ENCODE assay signal across 12 mouse cellular contexts in genomic region chr6:52852404-52853107, GRCm38 (mm10).
A peak's percentile ranks its signal among the peaks of the same experiment; 100 is the strongest.
DNase-seq lines count a peak whose midpoint lies in the region; ATAC-seq and TF ChIP-seq lines count a peak whose summit lies in the region.
"Had no signal": no experiment of that assay in that cellular context is flagged by ENCODE, and none has a peak within 500 bp of the region (broad histone marks: within the 10 kb centered on the region; RNA-seq: fewer than 3 reads in every experiment).

No protein-coding gene starts in this region.

- no peak for ATAC-seq in midbrain, embryonic 12.5 days (ENCODE audit: low FRiP score, low read depth)

- no peak overlapping the region for H3K4me3 ChIP-seq in embryonic facial prominence, embryonic 10.5 days
- no peak overlapping the region for H3K4me3 ChIP-seq in hindbrain, embryonic 10.5 days
- H3K4me3 ChIP-seq in midbrain, embryonic 12.5 days = no peak overlapping the region
- H3K4me3 ChIP-seq in left cerebral cortex, adult 2 months = no peak overlapping the region

- H3K9me3 ChIP-seq in embryonic facial prominence, embryonic 10.5 days = no peaks in the 10 kb centered on the region
- no peaks in the 10 kb centered on the region for H3K9me3 ChIP-seq in hindbrain, embryonic 10.5 days
- no peaks in the 10 kb centered on the region for H3K9me3 ChIP-seq in midbrain, embryonic 12.5 days

- peaks cover 9% of the 10 kb centered on the region for H3K27me3 ChIP-seq in embryonic facial prominence, embryonic 10.5 days (replicated peaks; ENCODE audit: low read depth, poor library complexity, severe bottlenecking)
- H3K27me3 ChIP-seq in hindbrain, embryonic 10.5 days (ENCODE audit: insufficient read depth, poor library complexity, severe bottlenecking) = no peaks in the 10 kb centered on the region
- no peaks in the 10 kb centered on the region for H3K27me3 ChIP-seq in midbrain, embryonic 12.5 days

- peak overlapping the region; percentile 73 for H3K27ac ChIP-seq in embryonic facial prominence, embryonic 10.5 days (replicated peaks)
- H3K27ac ChIP-seq in hindbrain, embryonic 10.5 days = peak overlapping the region; percentile 77
- peak overlapping the region; percentile 52 for H3K27ac ChIP-seq in midbrain, embryonic 12.5 days (replicated peaks)
- no peak overlapping the region for H3K27ac ChIP-seq in left cerebral cortex, adult 2 months

- 45% methylated on average over 8 of the region's 8 CpGs for WGBS in embryonic facial prominence, embryonic 10.5 days
- 38% methylated on average over 8 of the region's 8 CpGs for WGBS in hindbrain, embryonic 10.5 days
- WGBS in midbrain, embryonic 12.5 days = 43% methylated on average over 8 of the region's 8 CpGs

- peaks cover 36% of the 10 kb centered on the region for H3K4me1 ChIP-seq in embryonic facial prominence, embryonic 10.5 days
- peaks cover 35% of the 10 kb centered on the region for H3K4me1 ChIP-seq in hindbrain, embryonic 10.5 days (replicated peaks)
- H3K4me1 ChIP-seq in midbrain, embryonic 12.5 days = peaks cover 28% of the 10 kb centered on the region

- H3K36me3 ChIP-seq in embryonic facial prominence, embryonic 10.5 days (replicated peaks) = no peaks in the 10 kb centered on the region
- no peaks in the 10 kb centered on the region for H3K36me3 ChIP-seq in hindbrain, embryonic 10.5 days
- no peaks in the 10 kb centered on the region for H3K36me3 ChIP-seq in midbrain, embryonic 12.5 days

- DNase-seq in cerebellum, postnatal 25 days = peak; percentile 26 to 38
- DNase-seq in cerebellum, postnatal 4 days (ENCODE audit: low spot score in 2 of 2) = no peak
- peak; percentile 39 for DNase-seq in embryonic facial prominence, embryonic 10.5 days (ENCODE audit: low spot score)
- DNase-seq in hindbrain, embryonic 10.5 days (ENCODE audit: low spot score) = no peak
- no peak for DNase-seq in kidney, postnatal 25 days
- no peak for DNase-seq in T-cell, adult 2 months (ENCODE audit: low spot score)
- no peak for DNase-seq in left cerebral cortex, adult 2 months (ENCODE audit: extremely low spot score in 1 of 2, low spot score in 2 of 2)
- DNase-seq: adrenal gland, postnatal 14 days; cerebellum, adult 8-10 months; kidney, adult 8-10 months; lung, postnatal 4 days had no signal

- no peak for TF ChIP-seq CTCF in left cerebral cortex, adult 2 months (IDR thresholded peaks at IDR 0.05)

- H3K4me2 ChIP-seq in midbrain, embryonic 12.5 days (replicated peaks) = no peak overlapping the region

- H3K9ac ChIP-seq in midbrain, embryonic 12.5 days (replicated peaks) = no peak overlapping the region

- intact Hi-C loops in left cerebral cortex, adult 2 months (cut with DNase I) = no loop called here

Comparison
In these comparisons a context has a peak if more than half of its experiments do, and no peak if none do; other contexts are left out.
1. DNase-seq: peak in cerebellum, postnatal 25 days (2 of 2) and embryonic facial prominence, embryonic 10.5 days (single experiment); none in cerebellum, postnatal 4 days (0 of 2), hindbrain, embryonic 10.5 days (single experiment), kidney, postnatal 25 days (0 of 2), T-cell, adult 2 months (single experiment) and left cerebral cortex, adult 2 months (0 of 2).